Comparison of ENCODE assay signal across 8 mouse cellular contexts in genomic region chr19:7265478-7266191, GRCm38 (mm10). TPM values are rescaled to one million over a fixed set of nuclear protein-coding genes. Genes with fewer than 3 reads are reported as not detected.
DNase-seq lines count a peak whose midpoint lies in the region; ATAC-seq lines count a peak whose summit lies in the region.

No protein-coding gene starts in this region.

- H3K27me3 ChIP-seq in hindbrain, embryonic 12.5 days, result no peaks in the 10 kb centered on the region

- ATAC-seq in hindbrain, embryonic 12.5 days (ENCODE audit: low FRiP score), result peak; percentile 27

- H3K4me3 ChIP-seq in hindbrain, embryonic 12.5 days, result no peak overlapping the region

- 6% methylated on average over 13 of the region's 14 CpGs for WGBS in hindbrain, embryonic 12.5 days

- H3K27ac ChIP-seq in hindbrain, embryonic 12.5 days, result peak overlapping the region; percentile 100

- H3K9me3 ChIP-seq in hindbrain, embryonic 12.5 days (replicated peaks), result no peaks in the 10 kb centered on the region

- H3K36me3 ChIP-seq in hindbrain, embryonic 12.5 days, result peaks cover 7% of the 10 kb centered on the region

- H3K4me1 ChIP-seq in hindbrain, embryonic 12.5 days, result peaks cover 50% of the 10 kb centered on the region

- DNase-seq in right cerebral cortex, postnatal 10 days (ENCODE audit: low spot score in 2 of 2), result peak; percentile 52 to 56
- no peak for DNase-seq in right cerebral cortex, postnatal 4 days
- DNase-seq in embryo, embryonic 10.5 days (ENCODE audit: low spot score), result peak; percentile 86
- DNase-seq in neural tube, embryonic 10.5 days (ENCODE audit: extremely low spot score, low spot score), result peak; percentile 85
- DNase-seq in gastrocnemius, adult 18-20 months (ENCODE audit: low spot score), result no peak
- DNase-seq in spleen, adult 18-20 months, result no peak
- no peak for DNase-seq in lung, postnatal 10 days

- peak overlapping the region; percentile 89 for H3K4me2 ChIP-seq in hindbrain, embryonic 12.5 days (replicated peaks)

- 0 out of 2 replicates have a peak overlapping the region, but pooled peaks have one; percentile 20 for H3K9ac ChIP-seq in hindbrain, embryonic 12.5 days

RNA-seq across cellular contexts. Expression of gene Rcor2, which starts 1.5 kb away (rescaled TPM):
- 62.5 and 66.6 TPM in 2 replicates for polyA plus RNA-seq in hindbrain, embryonic 12.5 days (2016; fragmentation: Nextera tagmentation; extraction: Ambion mirVana)
- 1 to 10 TPM; 2.2 to 2.7 TPM for total RNA-seq in gastrocnemius, adult 18-20 months (2021)

RNA-seq across cellular contexts. Expression of gene Naa40, which starts 24.7 kb away (rescaled TPM):
- 75.9 and 77.6 TPM in 2 replicates for polyA plus RNA-seq in hindbrain, embryonic 12.5 days (2016; fragmentation: Nextera tagmentation; extraction: Ambion mirVana)
- 10 to 100 TPM; 11.6 to 12.2 TPM for total RNA-seq in gastrocnemius, adult 18-20 months (2021)

RNA-seq across cellular contexts. Expression of gene Cox8a, which starts 48.2 kb away (rescaled TPM):
- polyA plus RNA-seq in hindbrain, embryonic 12.5 days (2016; fragmentation: Nextera tagmentation; extraction: Ambion mirVana), result 715 and 817 TPM in 2 replicates
- total RNA-seq in gastrocnemius, adult 18-20 months (2021), result 100 to 1,000 TPM in 1 of 2 experiments, 10 to 100 TPM in 1; 72.3 to 102 TPM

RNA-seq across cellular contexts. Expression of gene Otub1, which starts 59.5 kb away (rescaled TPM):
- polyA plus RNA-seq in hindbrain, embryonic 12.5 days (2016; fragmentation: Nextera tagmentation; extraction: Ambion mirVana), result 217 and 218 TPM in 2 replicates
- total RNA-seq in gastrocnemius, adult 18-20 months (2021), result 10 to 100 TPM; 50.8 to 57.0 TPM

Comparison
In these comparisons a context has a peak if more than half of its experiments do, and no peak if none do; other contexts are left out.
1. DNase-seq: peak in right cerebral cortex, postnatal 10 days (2 of 2), embryo, embryonic 10.5 days (single experiment) and neural tube, embryonic 10.5 days (single experiment); none in right cerebral cortex, postnatal 4 days (single experiment), gastrocnemius, adult 18-20 months (single experiment), spleen, adult 18-20 months (0 of 2) and lung, postnatal 10 days (single experiment).